Mouse (Mus musculus): ENCODE measurements at regions not wholly inside any gene's neighbourhood (a gene's known extent, or its start where the extent isn't known, plus 50 kb on each side); places are given as distances from the start of the nearest gene placed in this dataset.

- H3K27me3 ChIP-seq (ENCODE audit: control insufficient read depth, insufficient read depth, low read length), result no peaks in the 10 kb centered on the region
- H3K9me3 ChIP-seq (replicated peaks; ENCODE audit: control insufficient read depth, low read length), result no peaks in the 10 kb centered on the region
- no peak overlapping the region for H3K4me2 ChIP-seq (ENCODE audit: low read depth, low read length)
- no peak overlapping the region for H3K4me3 ChIP-seq (ENCODE audit: low read length)
- H3K27ac ChIP-seq (ENCODE audit: low read length), result no peak overlapping the region
- 83% methylated on average over 2 of the region's 2 CpGs for WGBS
- no peak for ATAC-seq (replicated peaks; ENCODE audit: extremely low read depth, insufficient read depth, low FRiP score)
- H3K4me1 ChIP-seq (ENCODE audit: control insufficient read depth, insufficient read depth, low read length), result no peaks in the 10 kb centered on the region
- no peaks in the 10 kb centered on the region for H3K36me3 ChIP-seq (ENCODE audit: control insufficient read depth, insufficient read depth)
- no peak overlapping the region for H3K9ac ChIP-seq (ENCODE audit: low read length)
Observed at GRCm38 (mm10) chr10:104367219-104367618, 173.4 kb downstream of the Gm4340 start.

GRCm38 (mm10) chr10:104374567-104374966 lies 180.7 kb downstream of the Gm4340 start:
- Histone ChIP-seq H3K27ac (ENCODE audit: low read length) (no peak overlapping the region), H3K36me3 (ENCODE audit: control insufficient read depth, insufficient read depth) (no peaks in the 10 kb centered on the region), H3K9ac (ENCODE audit: low read length) (no peak overlapping the region), H3K4me1 (ENCODE audit: control insufficient read depth, insufficient read depth, low read length) (no peaks in the 10 kb centered on the region), H3K27me3 (ENCODE audit: control insufficient read depth, insufficient read depth, low read length) (no peaks in the 10 kb centered on the region), H3K9me3 (replicated peaks; ENCODE audit: control insufficient read depth, low read length) (no peaks in the 10 kb centered on the region), H3K4me3 (ENCODE audit: low read length) (no peak overlapping the region), H3K4me2 (ENCODE audit: low read depth, low read length) (no peak overlapping the region)
- no peak for ATAC-seq (replicated peaks; ENCODE audit: extremely low read depth, insufficient read depth, low FRiP score)
- WGBS, result 90% methylated on average over 1 of the region's 1 CpGs

GRCm38 (mm10) chr10:104388254-104388653 lies 194.4 kb downstream of the Gm4340 start:
- H3K4me2 ChIP-seq (ENCODE audit: low read depth, low read length), result no peak overlapping the region
- H3K4me3 ChIP-seq (ENCODE audit: low read length), result no peak overlapping the region
- no peak overlapping the region for H3K27ac ChIP-seq (ENCODE audit: low read length)
- no peaks in the 10 kb centered on the region for H3K36me3 ChIP-seq (ENCODE audit: control insufficient read depth, insufficient read depth)
- H3K9me3 ChIP-seq (replicated peaks; ENCODE audit: control insufficient read depth, low read length), result no peaks in the 10 kb centered on the region
- no peak overlapping the region for H3K9ac ChIP-seq (ENCODE audit: low read length)
- ATAC-seq (replicated peaks; ENCODE audit: extremely low read depth, insufficient read depth, low FRiP score), result no peak
- no peaks in the 10 kb centered on the region for H3K4me1 ChIP-seq (ENCODE audit: control insufficient read depth, insufficient read depth, low read length)
- no peaks in the 10 kb centered on the region for H3K27me3 ChIP-seq (ENCODE audit: control insufficient read depth, insufficient read depth, low read length)
- 56% methylated on average over 2 of the region's 2 CpGs for WGBS

GRCm38 (mm10) chr10:104395711-104396110 lies 201.9 kb downstream of the Gm4340 start:
- no peaks in the 10 kb centered on the region for H3K9me3 ChIP-seq (replicated peaks; ENCODE audit: control insufficient read depth, low read length)
- H3K27ac ChIP-seq (ENCODE audit: low read length), result no peak overlapping the region
- no peaks in the 10 kb centered on the region for H3K36me3 ChIP-seq (ENCODE audit: control insufficient read depth, insufficient read depth)
- no peaks in the 10 kb centered on the region for H3K27me3 ChIP-seq (ENCODE audit: control insufficient read depth, insufficient read depth, low read length)
- H3K9ac ChIP-seq (ENCODE audit: low read length), result no peak overlapping the region
- ATAC-seq (replicated peaks; ENCODE audit: extremely low read depth, insufficient read depth, low FRiP score), result no peak
- no peak overlapping the region for H3K4me3 ChIP-seq (ENCODE audit: low read length)
- H3K4me1 ChIP-seq (ENCODE audit: control insufficient read depth, insufficient read depth, low read length), result no peaks in the 10 kb centered on the region
- WGBS, result 94% methylated on average over 1 of the region's 1 CpGs
- H3K4me2 ChIP-seq (ENCODE audit: low read depth, low read length), result no peak overlapping the region

GRCm38 (mm10) chr10:104408751-104409150 lies 214.9 kb downstream of the Gm4340 start:
- Histone ChIP-seq H3K9me3 (replicated peaks; ENCODE audit: control insufficient read depth, low read length) (no peaks in the 10 kb centered on the region), H3K4me2 (ENCODE audit: low read depth, low read length) (no peak overlapping the region), H3K4me3 (ENCODE audit: low read length) (no peak overlapping the region), H3K4me1 (ENCODE audit: control insufficient read depth, insufficient read depth, low read length) (no peaks in the 10 kb centered on the region), H3K9ac (ENCODE audit: low read length) (no peak overlapping the region), H3K27ac (ENCODE audit: low read length) (no peak overlapping the region), H3K36me3 (ENCODE audit: control insufficient read depth, insufficient read depth) (no peaks in the 10 kb centered on the region), H3K27me3 (ENCODE audit: control insufficient read depth, insufficient read depth, low read length) (no peaks in the 10 kb centered on the region)
- ATAC-seq (replicated peaks; ENCODE audit: extremely low read depth, insufficient read depth, low FRiP score), result no peak
- WGBS, result 62% methylated on average over 4 of the region's 4 CpGs

- Histone ChIP-seq H3K27ac (ENCODE audit: low read length) (no peak overlapping the region), H3K4me1 (ENCODE audit: control insufficient read depth, insufficient read depth, low read length) (no peaks in the 10 kb centered on the region), H3K4me3 (ENCODE audit: low read length) (no peak overlapping the region), H3K4me2 (ENCODE audit: low read depth, low read length) (no peak overlapping the region), H3K9ac (ENCODE audit: low read length) (no peak overlapping the region), H3K36me3 (ENCODE audit: control insufficient read depth, insufficient read depth) (no peaks in the 10 kb centered on the region), H3K9me3 (replicated peaks; ENCODE audit: control insufficient read depth, low read length) (no peaks in the 10 kb centered on the region), H3K27me3 (ENCODE audit: control insufficient read depth, insufficient read depth, low read length) (no peaks in the 10 kb centered on the region)
- ATAC-seq (replicated peaks; ENCODE audit: extremely low read depth, insufficient read depth, low FRiP score), result no peak
Observed at GRCm38 (mm10) chr10:104422541-104422940, 228.7 kb downstream of the Gm4340 start.

GRCm38 (mm10) chr10:104423161-104423560 lies 229.3 kb downstream of the Gm4340 start:
- no peaks in the 10 kb centered on the region for H3K9me3 ChIP-seq (replicated peaks; ENCODE audit: control insufficient read depth, low read length)
- no peak overlapping the region for H3K27ac ChIP-seq (ENCODE audit: low read length)
- H3K4me3 ChIP-seq (ENCODE audit: low read length), result no peak overlapping the region
- WGBS, result 69% methylated on average over 4 of the region's 4 CpGs
- ATAC-seq (replicated peaks; ENCODE audit: extremely low read depth, insufficient read depth, low FRiP score), result no peak
- no peaks in the 10 kb centered on the region for H3K27me3 ChIP-seq (ENCODE audit: control insufficient read depth, insufficient read depth, low read length)
- no peak overlapping the region for H3K9ac ChIP-seq (ENCODE audit: low read length)
- H3K36me3 ChIP-seq (ENCODE audit: control insufficient read depth, insufficient read depth), result no peaks in the 10 kb centered on the region
- H3K4me2 ChIP-seq (ENCODE audit: low read depth, low read length), result no peak overlapping the region
- no peaks in the 10 kb centered on the region for H3K4me1 ChIP-seq (ENCODE audit: control insufficient read depth, insufficient read depth, low read length)

- Histone ChIP-seq H3K36me3 (ENCODE audit: control insufficient read depth, insufficient read depth) (no peaks in the 10 kb centered on the region), H3K9me3 (replicated peaks; ENCODE audit: control insufficient read depth, low read length) (no peaks in the 10 kb centered on the region), H3K9ac (ENCODE audit: low read length) (no peak overlapping the region), H3K27ac (ENCODE audit: low read length) (no peak overlapping the region), H3K27me3 (ENCODE audit: control insufficient read depth, insufficient read depth, low read length) (no peaks in the 10 kb centered on the region), H3K4me1 (ENCODE audit: control insufficient read depth, insufficient read depth, low read length) (no peaks in the 10 kb centered on the region), H3K4me2 (ENCODE audit: low read depth, low read length) (no peak overlapping the region), H3K4me3 (ENCODE audit: low read length) (no peak overlapping the region)
- ATAC-seq (replicated peaks; ENCODE audit: extremely low read depth, insufficient read depth, low FRiP score), result no peak
Observed at GRCm38 (mm10) chr10:104423761-104424160, 229.9 kb downstream of the Gm4340 start.

- H3K36me3 ChIP-seq (ENCODE audit: control insufficient read depth, insufficient read depth), result no peaks in the 10 kb centered on the region
- H3K4me2 ChIP-seq (ENCODE audit: low read depth, low read length), result no peak overlapping the region
- no peaks in the 10 kb centered on the region for H3K27me3 ChIP-seq (ENCODE audit: control insufficient read depth, insufficient read depth, low read length)
- no peak overlapping the region for H3K9ac ChIP-seq (ENCODE audit: low read length)
- H3K4me3 ChIP-seq (ENCODE audit: low read length), result no peak overlapping the region
- no peaks in the 10 kb centered on the region for H3K4me1 ChIP-seq (ENCODE audit: control insufficient read depth, insufficient read depth, low read length)
- H3K27ac ChIP-seq (ENCODE audit: low read length), result no peak overlapping the region
- H3K9me3 ChIP-seq (replicated peaks; ENCODE audit: control insufficient read depth, low read length), result no peaks in the 10 kb centered on the region
- WGBS, result 71% methylated on average over 4 of the region's 4 CpGs
- no peak for ATAC-seq (replicated peaks; ENCODE audit: extremely low read depth, insufficient read depth, low FRiP score)
Observed at GRCm38 (mm10) chr10:104444926-104445325, 251.1 kb downstream of the Gm4340 start.
